Mouse (Mus musculus): Measurements from ENCODE around the gene Ckap2. TPM values are rescaled to one million over a fixed set of nuclear protein-coding genes. Genes with fewer than 3 reads are reported as not detected.

Ckap2 gene
- polyA plus RNA-seq, 1 experiment: 6.7 TPM

GRCm38 (mm10) chr8:22199481-22199880 lies 13.9 kb upstream of the Ckap2 start:
- Histone ChIP-seq H3K27me3 (ENCODE audit: control insufficient read depth, insufficient read depth, low read length) (no peaks in the 10 kb centered on the region), H3K4me1 (ENCODE audit: control insufficient read depth, insufficient read depth, low read length) (no peaks in the 10 kb centered on the region), H3K27ac (ENCODE audit: control insufficient read depth, insufficient read depth, low read depth, low read length) (no peak overlapping the region), H3K36me3 (ENCODE audit: control insufficient read depth, insufficient read depth, low read length) (no peaks in the 10 kb centered on the region), H3K4me3 (ENCODE audit: control insufficient read depth, low read depth, low read length) (no peak overlapping the region)
- TF ChIP-seq CTCF (IDR thresholded peaks at IDR 0.05; ENCODE audit: control insufficient read depth, insufficient read depth, insufficient replicate concordance, low read depth, low read length) (peak; percentile 23; the same call in 1 of the 2 replicates), POLR2A (IDR thresholded peaks at IDR 0.05; ENCODE audit: control insufficient read depth, low read depth, low read length) (no peak)

- no peak for TF ChIP-seq CTCF (IDR thresholded peaks at IDR 0.05; ENCODE audit: control insufficient read depth, insufficient read depth, insufficient replicate concordance, low read depth, low read length)
- no peak for TF ChIP-seq POLR2A (IDR thresholded peaks at IDR 0.05; ENCODE audit: control insufficient read depth, low read depth, low read length)
- H3K36me3 ChIP-seq (ENCODE audit: control insufficient read depth, insufficient read depth, low read length): no peaks in the 10 kb centered on the region
- no peak overlapping the region for H3K27ac ChIP-seq (ENCODE audit: control insufficient read depth, insufficient read depth, low read depth, low read length)
- no peak overlapping the region for H3K4me3 ChIP-seq (ENCODE audit: control insufficient read depth, low read depth, low read length)
- H3K27me3 ChIP-seq (ENCODE audit: control insufficient read depth, insufficient read depth, low read length): no peaks in the 10 kb centered on the region
- 0 out of 2 replicates have a peak, but pooled peaks cover 2% of the 10 kb centered on the region for H3K4me1 ChIP-seq (ENCODE audit: control insufficient read depth, insufficient read depth, low read length)
These were observed 12.3 kb upstream of the Ckap2 start for GRCm38 (mm10) chr8:22197914-22198313.

GRCm38 (mm10) chr8:22193432-22194010 lies 7.9 kb upstream of the Ckap2 start:
- H3K27me3 ChIP-seq (ENCODE audit: control insufficient read depth, insufficient read depth, low read length): no peaks in the 10 kb centered on the region
- H3K4me3 ChIP-seq (ENCODE audit: control insufficient read depth, low read depth, low read length): peak overlapping the region; percentile 93
- TF ChIP-seq CTCF (IDR thresholded peaks at IDR 0.05; ENCODE audit: control insufficient read depth, insufficient read depth, insufficient replicate concordance, low read depth, low read length): no peak
- TF ChIP-seq POLR2A (IDR thresholded peaks at IDR 0.05; ENCODE audit: control insufficient read depth, low read depth, low read length): no peak
- no peaks in the 10 kb centered on the region for H3K36me3 ChIP-seq (ENCODE audit: control insufficient read depth, insufficient read depth, low read length)
- 0 out of 2 replicates have a peak, but pooled peaks cover 2% of the 10 kb centered on the region for H3K4me1 ChIP-seq (ENCODE audit: control insufficient read depth, insufficient read depth, low read length)
- H3K27ac ChIP-seq (ENCODE audit: control insufficient read depth, insufficient read depth, low read depth, low read length): peak overlapping the region; percentile 90

DNA sequence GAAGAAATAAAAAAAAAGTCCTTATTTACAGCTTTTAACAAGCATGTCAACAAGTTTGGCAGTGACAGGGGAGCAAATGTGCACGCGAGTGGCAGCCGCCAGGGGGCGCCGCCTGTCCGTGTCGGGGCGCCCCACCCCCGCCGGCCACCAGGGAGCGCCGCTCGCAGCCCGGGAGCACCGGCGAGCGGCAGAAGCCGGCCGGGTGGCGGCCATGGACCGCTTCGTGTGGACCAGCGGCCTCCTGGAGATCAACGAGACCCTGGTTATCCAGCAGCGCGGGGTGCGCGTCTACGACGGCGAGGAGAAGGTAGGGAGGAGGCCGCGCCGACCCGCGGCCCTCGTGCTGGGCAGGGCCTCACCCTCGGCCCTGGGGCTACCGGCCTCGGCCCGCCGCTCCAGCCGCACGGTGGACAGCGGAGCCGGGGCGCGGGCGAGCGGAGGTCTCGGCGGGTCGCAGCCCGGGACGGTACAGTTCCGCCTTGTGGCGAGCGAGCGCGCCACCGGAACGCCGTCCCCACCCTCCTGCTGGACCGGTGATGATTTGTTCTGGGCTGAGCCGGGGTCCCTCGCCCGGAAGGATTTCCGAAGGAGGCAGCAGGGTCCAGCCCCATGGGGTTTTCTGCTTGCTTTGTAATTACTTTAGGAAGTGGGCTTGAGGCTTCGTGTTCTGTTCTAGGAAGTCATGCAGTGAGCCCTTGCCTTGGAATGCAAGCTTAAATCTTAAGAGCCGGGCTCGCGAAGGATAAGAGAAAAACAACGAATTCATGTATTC lies 7.2 kb upstream of the Ckap2 start, which contains the start of gene Vps36:
Vps36 (plus strand) TSS at position 150 of the 772 bp plus-strand sequence.
- peak; percentile 94 for TF ChIP-seq CTCF (IDR thresholded peaks at IDR 0.05; ENCODE audit: control insufficient read depth, insufficient read depth, insufficient replicate concordance, low read depth, low read length)
- peak; percentile 11; the same call in 1 of the 2 replicates for TF ChIP-seq POLR2A (IDR thresholded peaks at IDR 0.05; ENCODE audit: control insufficient read depth, low read depth, low read length)
- Histone ChIP-seq H3K27me3 (ENCODE audit: control insufficient read depth, insufficient read depth, low read length) (no peaks in the 10 kb centered on the region), H3K36me3 (ENCODE audit: control insufficient read depth, insufficient read depth, low read length) (no peaks in the 10 kb centered on the region), H3K4me1 (ENCODE audit: control insufficient read depth, insufficient read depth, low read length) (0 out of 2 replicates have a peak, but pooled peaks cover 2% of the 10 kb centered on the region), H3K4me3 (ENCODE audit: control insufficient read depth, low read depth, low read length) (peak within 1 kb of the TSS; percentile 93), H3K27ac (ENCODE audit: control insufficient read depth, insufficient read depth, low read depth, low read length) (peak within 1 kb of the TSS; percentile 90)

DNA sequence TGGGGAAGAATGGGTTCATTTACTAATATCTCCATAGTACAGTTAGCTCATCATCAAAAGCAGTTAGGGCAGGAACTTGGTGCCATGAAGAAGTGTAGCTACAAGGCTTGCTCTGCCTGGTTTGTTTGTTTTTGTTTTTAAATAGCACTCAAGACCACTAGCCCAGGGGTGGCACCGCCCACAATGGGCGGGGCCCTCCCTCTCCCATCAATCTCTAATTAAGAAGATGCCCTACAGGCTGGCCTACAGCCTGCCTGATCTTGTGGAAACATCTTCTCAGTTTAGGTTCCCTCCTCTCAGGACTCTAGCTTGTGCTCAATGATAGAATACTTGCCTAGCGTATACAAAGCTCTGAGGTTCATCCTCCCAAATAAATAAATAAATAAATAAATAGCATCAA lies 735 bp downstream of the Ckap2 start:
- Histone ChIP-seq H3K27ac (ENCODE audit: control insufficient read depth, insufficient read depth, low read depth, low read length) (no peak overlapping the region), H3K27me3 (ENCODE audit: control insufficient read depth, insufficient read depth, low read length) (no peaks in the 10 kb centered on the region), H3K36me3 (ENCODE audit: control insufficient read depth, insufficient read depth, low read length) (no peaks in the 10 kb centered on the region; the same call in 1 of the 2 replicates), H3K4me3 (ENCODE audit: control insufficient read depth, low read depth, low read length) (peak overlapping the region; percentile 51), H3K4me1 (ENCODE audit: control insufficient read depth, insufficient read depth, low read length) (peaks cover 7% of the 10 kb centered on the region)
- no peak for TF ChIP-seq CTCF (IDR thresholded peaks at IDR 0.05; ENCODE audit: control insufficient read depth, insufficient read depth, insufficient replicate concordance, low read depth, low read length)
- TF ChIP-seq POLR2A (IDR thresholded peaks at IDR 0.05; ENCODE audit: control insufficient read depth, low read depth, low read length): no peak

DNA sequence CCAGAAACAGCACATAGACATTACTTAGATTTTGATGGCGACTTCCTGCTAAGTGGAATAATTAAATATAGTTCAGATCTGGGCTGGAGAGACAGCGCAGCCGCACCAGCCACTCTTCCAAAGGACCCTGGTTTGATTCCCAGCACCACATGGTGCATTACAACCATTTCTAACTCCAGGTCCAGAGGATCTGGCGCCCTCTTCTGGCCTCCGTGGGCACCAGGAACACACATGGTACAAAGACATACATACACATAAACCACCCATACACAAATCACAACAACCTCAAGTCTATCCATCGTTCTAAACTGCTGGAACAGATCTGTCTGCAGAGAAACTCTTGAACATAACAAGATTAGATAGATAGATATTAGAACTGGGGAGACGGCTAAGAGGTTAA lies 9.7 kb downstream of the Ckap2 start:
- TF ChIP-seq POLR2A (IDR thresholded peaks at IDR 0.05; ENCODE audit: control insufficient read depth, low read depth, low read length) (no peak), CTCF (IDR thresholded peaks at IDR 0.05; ENCODE audit: control insufficient read depth, insufficient read depth, insufficient replicate concordance, low read depth, low read length) (peak; percentile 49; the same call in 1 of the 2 replicates)
- Histone ChIP-seq H3K4me3 (ENCODE audit: control insufficient read depth, low read depth, low read length) (no peak overlapping the region), H3K27ac (ENCODE audit: control insufficient read depth, insufficient read depth, low read depth, low read length) (no peak overlapping the region), H3K4me1 (ENCODE audit: control insufficient read depth, insufficient read depth, low read length) (no peaks in the 10 kb centered on the region), H3K36me3 (ENCODE audit: control insufficient read depth, insufficient read depth, low read length) (peaks cover 1% of the 10 kb centered on the region; the same call in 1 of the 2 replicates), H3K27me3 (ENCODE audit: control insufficient read depth, insufficient read depth, low read length) (no peaks in the 10 kb centered on the region)

DNA sequence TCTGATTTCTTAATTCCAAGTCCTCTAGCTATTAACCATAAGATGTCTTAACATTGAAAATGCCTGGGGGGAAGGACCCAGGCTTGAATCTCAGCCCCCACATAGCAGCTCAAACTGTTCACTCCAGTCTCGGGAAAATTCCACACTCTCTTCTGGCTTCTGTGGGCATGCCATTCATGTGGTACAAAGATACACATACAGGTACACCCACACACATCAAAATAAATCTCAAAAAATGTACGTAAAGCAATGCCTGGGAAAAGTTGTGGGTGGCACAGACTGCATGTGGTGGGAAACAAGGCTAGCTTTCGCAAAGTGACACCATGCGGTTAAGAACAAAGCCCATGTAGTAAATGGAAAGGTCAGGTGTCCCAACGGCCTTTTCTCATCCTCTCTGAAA lies 16.5 kb downstream of the Ckap2 start:
- no peaks in the 10 kb centered on the region for H3K4me1 ChIP-seq (ENCODE audit: control insufficient read depth, insufficient read depth, low read length)
- no peak overlapping the region for H3K4me3 ChIP-seq (ENCODE audit: control insufficient read depth, low read depth, low read length)
- TF ChIP-seq CTCF (IDR thresholded peaks at IDR 0.05; ENCODE audit: control insufficient read depth, insufficient read depth, insufficient replicate concordance, low read depth, low read length) (no peak), POLR2A (IDR thresholded peaks at IDR 0.05; ENCODE audit: control insufficient read depth, low read depth, low read length) (no peak)
- H3K27ac ChIP-seq (ENCODE audit: control insufficient read depth, insufficient read depth, low read depth, low read length): no peak overlapping the region
- no peaks in the 10 kb centered on the region for H3K27me3 ChIP-seq (ENCODE audit: control insufficient read depth, insufficient read depth, low read length)
- no peaks in the 10 kb centered on the region for H3K36me3 ChIP-seq (ENCODE audit: control insufficient read depth, insufficient read depth, low read length)

Data from testis, adult 2 months (tissue).